Mouse (Mus musculus) myocyte (in vitro differentiated cells): ENCODE measurements around the gene Casz1.

Experiments used
- MAX ChIP-seq: IDR thresholded peaks from one replicate; pipeline ENCODE4 v1.6.1; 2011; ENCODE audit warnings: low read depth, mild to moderate bottlenecking, control low read depth
- POLR2A ChIP-seq: IDR thresholded peaks from one replicate; pipeline ENCODE4 v1.6.1; 2011; ENCODE audit warnings: low read depth, mild to moderate bottlenecking, control low read depth, moderate library complexity; ENCODE audit not compliant: insufficient read length
- POLR2AphosphoS2 ChIP-seq: IDR thresholded peaks from one replicate; pipeline ENCODE4 v1.6.1; 2011; ENCODE audit warnings: low read depth, control low read depth; ENCODE audit not compliant: insufficient read length
- SRF ChIP-seq: IDR thresholded peaks from one replicate; pipeline ENCODE4 v1.6.1; 2011; ENCODE audit warnings: low read depth; ENCODE audit not compliant: control insufficient read depth, insufficient read length
- TCF12 ChIP-seq: IDR thresholded peaks from one replicate; pipeline ENCODE4 v1.6.1; 2011; ENCODE audit warnings: mild to moderate bottlenecking, control low read depth; ENCODE audit not compliant: poor library complexity, insufficient read depth, severe bottlenecking
- TCF3 ChIP-seq: IDR thresholded peaks from one replicate; pipeline ENCODE4 v1.6.1; 2011; ENCODE audit warnings: low read depth, control low read depth; ENCODE audit not compliant: insufficient read length

DNA sequence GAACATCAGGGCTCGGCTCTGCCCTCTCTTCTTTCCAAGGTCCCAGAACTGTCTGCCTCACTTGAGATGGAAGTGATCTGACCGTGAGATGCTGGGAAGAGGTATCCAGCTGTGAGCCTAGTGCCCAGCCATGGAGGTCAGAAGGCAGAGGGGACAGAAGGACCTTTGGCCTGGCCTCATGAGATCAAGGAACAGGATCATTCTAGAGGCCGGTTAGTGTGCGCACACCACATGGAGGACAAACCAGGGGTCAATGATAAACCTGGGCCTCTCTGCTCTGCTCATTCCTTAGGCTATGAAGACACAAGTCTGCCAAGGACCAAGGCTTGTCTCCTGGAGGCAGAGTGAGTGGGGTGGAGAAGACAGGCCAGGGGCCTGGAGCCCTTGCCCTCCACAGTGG lies 166.5 kb downstream of the Casz1 start:
- TF ChIP-seq POLR2AphosphoS2 (no peak), TCF12 (no peak), MAX (no peak), SRF (no peak), TCF3 (no peak), POLR2A (no peak)
